Mouse (Mus musculus): Measurements from ENCODE around the gene Sult4a1. TPM values are rescaled to one million over a fixed set of nuclear protein-coding genes. Genes with fewer than 3 reads are reported as not detected.

Gene Sult4a1
- polyA plus RNA-seq, 1 experiment from 2014 or later, result 143 TPM

GRCm38 (mm10) chr15:84080069-84080468 lies 25.5 kb downstream of the Sult4a1 start:
- no peak for ATAC-seq
- H3K36me3 ChIP-seq (ENCODE audit: control insufficient read depth, insufficient read depth, low read length), result peaks cover 2% of the 10 kb centered on the region; the same call in 1 of the 2 replicates

DNA sequence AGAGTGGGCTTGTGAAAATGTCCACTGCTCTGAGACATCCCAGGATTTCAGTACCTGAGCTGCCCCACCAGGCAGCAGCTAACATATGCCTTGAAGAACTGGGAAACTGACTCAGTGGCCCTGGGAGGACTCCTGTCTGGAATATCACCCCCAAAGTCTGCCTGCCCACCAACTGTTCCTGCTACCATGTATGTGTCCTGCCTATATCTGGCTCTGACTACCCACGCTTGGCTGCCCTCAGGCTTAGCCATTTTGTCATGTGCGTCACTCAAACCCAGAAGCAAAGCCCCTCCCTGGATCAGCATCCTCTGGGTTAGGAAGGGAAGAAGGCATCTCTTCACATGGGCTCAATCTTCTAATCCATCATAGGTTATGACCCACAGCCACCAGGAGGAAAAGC lies 26.0 kb downstream of the Sult4a1 start:
- H3K27ac ChIP-seq (ENCODE audit: low read depth, low read length), result no peak overlapping the region
- ATAC-seq, result no peak
- H3K27me3 ChIP-seq (replicated peaks; ENCODE audit: control insufficient read depth, insufficient read depth, low read length), result no peaks in the 10 kb centered on the region
- WGBS, result 84% methylated on average over 2 of the region's 2 CpGs
- no peak overlapping the region for H3K4me3 ChIP-seq (ENCODE audit: low read length)
- peaks cover 4% of the 10 kb centered on the region for H3K4me1 ChIP-seq (ENCODE audit: control insufficient read depth, insufficient read depth, low read depth, low read length)
- H3K9me3 ChIP-seq (ENCODE audit: control insufficient read depth, low read length), result no peaks in the 10 kb centered on the region
- no peak overlapping the region for H3K4me2 ChIP-seq (ENCODE audit: low read length)
- H3K9ac ChIP-seq (ENCODE audit: low read depth, low read length), result no peak overlapping the region
- no peaks in the 10 kb centered on the region for H3K36me3 ChIP-seq (ENCODE audit: control insufficient read depth, insufficient read depth, low read length)

More at GRCm38 (mm10) chr15:84080069-84080468, 25.5 kb downstream of the Sult4a1 start:
- H3K9me3 ChIP-seq (ENCODE audit: control insufficient read depth, low read length), result no peaks in the 10 kb centered on the region
- no peak overlapping the region for H3K4me3 ChIP-seq (ENCODE audit: low read length)
- no peaks in the 10 kb centered on the region for H3K4me1 ChIP-seq (ENCODE audit: control insufficient read depth, insufficient read depth, low read depth, low read length)
- 80% methylated on average over 7 of the region's 7 CpGs for WGBS
- H3K9ac ChIP-seq (ENCODE audit: low read depth, low read length), result no peak overlapping the region
- no peak overlapping the region for H3K4me2 ChIP-seq (ENCODE audit: low read length)
- no peaks in the 10 kb centered on the region for H3K27me3 ChIP-seq (replicated peaks; ENCODE audit: control insufficient read depth, insufficient read depth, low read length)
- no peak overlapping the region for H3K27ac ChIP-seq (ENCODE audit: low read depth, low read length)

GRCm38 (mm10) chr15:84078667-84079066 lies 26.9 kb downstream of the Sult4a1 start:
- ATAC-seq, result no peak
- no peaks in the 10 kb centered on the region for H3K36me3 ChIP-seq (ENCODE audit: control insufficient read depth, insufficient read depth, low read length)
- WGBS, result 72% methylated on average over 13 of the region's 13 CpGs
- no peaks in the 10 kb centered on the region for H3K9me3 ChIP-seq (ENCODE audit: control insufficient read depth, low read length)
- H3K9ac ChIP-seq (ENCODE audit: low read depth, low read length), result no peak overlapping the region
- no peaks in the 10 kb centered on the region for H3K27me3 ChIP-seq (replicated peaks; ENCODE audit: control insufficient read depth, insufficient read depth, low read length)
- H3K4me3 ChIP-seq (ENCODE audit: low read length), result no peak overlapping the region
- H3K4me2 ChIP-seq (ENCODE audit: low read length), result no peak overlapping the region
- H3K4me1 ChIP-seq (ENCODE audit: control insufficient read depth, insufficient read depth, low read depth, low read length), result peaks cover 7% of the 10 kb centered on the region
- H3K27ac ChIP-seq (ENCODE audit: low read depth, low read length), result no peak overlapping the region

GRCm38 (mm10) chr15:84077151-84077550 lies 28.4 kb downstream of the Sult4a1 start:
- Histone ChIP-seq H3K4me3 (ENCODE audit: low read length) (no peak overlapping the region), H3K4me2 (ENCODE audit: low read length) (no peak overlapping the region), H3K27ac (ENCODE audit: low read depth, low read length) (no peak overlapping the region), H3K36me3 (ENCODE audit: control insufficient read depth, insufficient read depth, low read length) (no peaks in the 10 kb centered on the region), H3K9me3 (ENCODE audit: control insufficient read depth, low read length) (no peaks in the 10 kb centered on the region), H3K4me1 (ENCODE audit: control insufficient read depth, insufficient read depth, low read depth, low read length) (peaks cover 10% of the 10 kb centered on the region), H3K9ac (ENCODE audit: low read depth, low read length) (no peak overlapping the region), H3K27me3 (replicated peaks; ENCODE audit: control insufficient read depth, insufficient read depth, low read length) (no peaks in the 10 kb centered on the region)
- no peak for ATAC-seq
- WGBS, result 58% methylated on average over 17 of the region's 17 CpGs

GRCm38 (mm10) chr15:84074705-84075185 lies 30.8 kb downstream of the Sult4a1 start:
- H3K4me2 ChIP-seq (ENCODE audit: low read length), result no peak overlapping the region

GRCm38 (mm10) chr15:84073911-84074704 lies 31.4 kb downstream of the Sult4a1 start:
- Histone ChIP-seq H3K4me3 (ENCODE audit: low read length) (no peak overlapping the region), H3K27me3 (replicated peaks; ENCODE audit: control insufficient read depth, insufficient read depth, low read length) (peaks cover 3% of the 10 kb centered on the region; the same call in 1 of the 2 replicates), H3K4me2 (ENCODE audit: low read length) (no peak overlapping the region), H3K9ac (ENCODE audit: low read depth, low read length) (no peak overlapping the region), H3K4me1 (ENCODE audit: control insufficient read depth, insufficient read depth, low read depth, low read length) (peaks cover 16% of the 10 kb centered on the region), H3K27ac (ENCODE audit: low read depth, low read length) (no peak overlapping the region), H3K9me3 (ENCODE audit: control insufficient read depth, low read length) (no peaks in the 10 kb centered on the region), H3K36me3 (ENCODE audit: control insufficient read depth, insufficient read depth, low read length) (no peaks in the 10 kb centered on the region)
- 8% methylated on average over 13 of the region's 15 CpGs for WGBS
- no peak; the same call in 1 of the 2 replicates for ATAC-seq

More at GRCm38 (mm10) chr15:84074705-84075185, 30.8 kb downstream of the Sult4a1 start:
- Histone ChIP-seq H3K4me3 (ENCODE audit: low read length) (no peak overlapping the region), H3K9ac (ENCODE audit: low read depth, low read length) (no peak overlapping the region), H3K36me3 (ENCODE audit: control insufficient read depth, insufficient read depth, low read length) (no peaks in the 10 kb centered on the region), H3K27me3 (replicated peaks; ENCODE audit: control insufficient read depth, insufficient read depth, low read length) (peaks cover 3% of the 10 kb centered on the region; the same call in 1 of the 2 replicates), H3K27ac (ENCODE audit: low read depth, low read length) (no peak overlapping the region), H3K9me3 (ENCODE audit: control insufficient read depth, low read length) (no peaks in the 10 kb centered on the region), H3K4me1 (ENCODE audit: control insufficient read depth, insufficient read depth, low read depth, low read length) (peaks cover 12% of the 10 kb centered on the region)
- 15% methylated on average over 17 of the region's 17 CpGs for WGBS
- ATAC-seq, result peak; percentile 7; the same call in 1 of the 2 replicates

- H3K36me3 ChIP-seq (ENCODE audit: control insufficient read depth, insufficient read depth, low read length), result no peaks in the 10 kb centered on the region
- peaks cover 22% of the 10 kb centered on the region for H3K4me1 ChIP-seq (ENCODE audit: control insufficient read depth, insufficient read depth, low read depth, low read length)
- peaks cover 5% of the 10 kb centered on the region; the same call in 1 of the 2 replicates for H3K27me3 ChIP-seq (replicated peaks; ENCODE audit: control insufficient read depth, insufficient read depth, low read length)
- no peak overlapping the region for H3K4me2 ChIP-seq (ENCODE audit: low read length)
- H3K27ac ChIP-seq (ENCODE audit: low read depth, low read length), result no peak overlapping the region
- ATAC-seq, result no peak
- no peak overlapping the region for H3K4me3 ChIP-seq (ENCODE audit: low read length)
- 22% methylated on average over 8 of the region's 8 CpGs for WGBS
- H3K9ac ChIP-seq (ENCODE audit: low read depth, low read length), result no peak overlapping the region
- no peaks in the 10 kb centered on the region for H3K9me3 ChIP-seq (ENCODE audit: control insufficient read depth, low read length)
Measured at GRCm38 (mm10) chr15:84073058-84073457, 32.5 kb downstream of the Sult4a1 start.

DNA sequence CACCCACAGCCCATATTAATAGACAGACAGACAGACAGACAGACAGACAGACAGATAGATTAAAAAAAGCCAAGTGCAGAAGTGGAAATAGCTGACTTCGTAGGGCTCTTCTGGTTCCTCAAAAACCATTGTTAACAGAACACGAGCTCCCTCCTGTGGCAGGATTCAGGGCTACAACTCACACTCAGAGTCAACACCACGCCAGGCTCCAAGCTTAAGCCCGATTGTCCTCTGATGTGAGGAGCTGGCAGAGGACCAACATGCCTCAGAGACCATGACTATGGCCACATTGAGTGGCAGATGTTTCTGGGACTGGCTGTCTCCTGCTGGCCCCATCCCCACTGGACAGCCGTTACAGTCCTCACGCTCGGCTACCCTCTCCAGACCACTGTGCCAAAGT lies 33.3 kb downstream of the Sult4a1 start:
- no peaks in the 10 kb centered on the region for H3K9me3 ChIP-seq (ENCODE audit: control insufficient read depth, low read length)
- peaks cover 5% of the 10 kb centered on the region; the same call in 1 of the 2 replicates for H3K27me3 ChIP-seq (replicated peaks; ENCODE audit: control insufficient read depth, insufficient read depth, low read length)
- H3K27ac ChIP-seq (ENCODE audit: low read depth, low read length), result no peak overlapping the region
- WGBS, result 19% methylated on average over 7 of the region's 7 CpGs
- H3K36me3 ChIP-seq (ENCODE audit: control insufficient read depth, insufficient read depth, low read length), result no peaks in the 10 kb centered on the region
- H3K4me3 ChIP-seq (ENCODE audit: low read length), result no peak overlapping the region
- no peak overlapping the region for H3K9ac ChIP-seq (ENCODE audit: low read depth, low read length)
- ATAC-seq, result peak; percentile 46; the same call in 1 of the 2 replicates
- no peak overlapping the region for H3K4me2 ChIP-seq (ENCODE audit: low read length)
- peaks cover 22% of the 10 kb centered on the region for H3K4me1 ChIP-seq (ENCODE audit: control insufficient read depth, insufficient read depth, low read depth, low read length)

DNA sequence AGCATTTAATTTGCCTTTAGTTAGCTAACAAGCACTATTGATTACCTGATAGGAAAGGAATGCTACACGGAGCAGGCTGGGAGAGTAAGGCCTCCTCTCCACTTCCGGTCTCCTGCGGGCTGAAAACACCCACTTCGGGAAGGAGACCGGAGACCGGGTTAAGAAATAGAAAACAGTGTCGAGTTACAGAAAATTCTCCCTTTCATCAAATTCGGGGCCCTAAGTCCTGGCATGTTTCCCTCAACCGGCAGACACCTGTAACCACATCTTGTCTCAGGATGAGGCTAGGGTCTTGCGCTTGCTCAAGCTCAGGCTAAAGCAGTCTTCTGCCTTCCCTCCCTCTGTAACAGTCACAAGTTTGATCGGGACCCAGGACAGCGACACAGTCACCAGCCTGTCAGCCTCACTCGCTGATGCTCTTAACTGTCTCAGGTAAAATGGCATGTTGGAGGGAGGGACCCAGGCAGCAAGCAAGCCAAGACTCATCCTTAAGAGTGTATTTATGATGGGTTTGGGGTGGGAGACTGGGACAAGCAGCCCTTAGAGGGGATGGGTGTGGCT lies 35.4 kb downstream of the Sult4a1 start:
- no peak overlapping the region for H3K4me3 ChIP-seq (ENCODE audit: low read length)
- H3K4me1 ChIP-seq (ENCODE audit: control insufficient read depth, insufficient read depth, low read depth, low read length), result peaks cover 22% of the 10 kb centered on the region
- H3K9ac ChIP-seq (ENCODE audit: low read depth, low read length), result no peak overlapping the region; the same call in 1 of the 2 replicates
- 10% methylated on average over 13 of the region's 13 CpGs for WGBS
- ATAC-seq, result no peak
- no peak overlapping the region for H3K4me2 ChIP-seq (ENCODE audit: low read length)
- no peaks in the 10 kb centered on the region for H3K36me3 ChIP-seq (ENCODE audit: control insufficient read depth, insufficient read depth, low read length)
- no peaks in the 10 kb centered on the region for H3K9me3 ChIP-seq (ENCODE audit: control insufficient read depth, low read length)
- H3K27ac ChIP-seq (ENCODE audit: low read depth, low read length), result no peak overlapping the region
- peaks cover 5% of the 10 kb centered on the region; the same call in 1 of the 2 replicates for H3K27me3 ChIP-seq (replicated peaks; ENCODE audit: control insufficient read depth, insufficient read depth, low read length)

Data from hindbrain, embryonic 16.5 days (tissue).